Mouse (Mus musculus): ENCODE results near the gene Dnm3.

GRCm38 (mm10) chr1:162188744-162189143 is 289.1 kb downstream of the Dnm3 start:
- TF ChIP-seq CTCF (IDR thresholded peaks at IDR 0.05 in 2 of 3, conservative IDR thresholded peaks at IDR 0.05 in 1 of 3; ENCODE audit: control insufficient read depth in 1 of 3, insufficient read depth in 1 of 3, low read depth in 2 of 3, low read length in 3 of 3, poor library complexity in 1 of 3, severe bottlenecking in 1 of 3): no peak
- TF ChIP-seq POLR2A (IDR thresholded peaks at IDR 0.05; ENCODE audit: control insufficient read depth in 1 of 2, insufficient read depth in 1 of 2, low read depth in 1 of 2, low read length in 2 of 2, poor library complexity in 1 of 2): no peak
- no peak for TF ChIP-seq TAL1 (IDR thresholded peaks at IDR 0.05; ENCODE audit: low read length)
- TF ChIP-seq KAT2A (conservative IDR thresholded peaks at IDR 0.05; ENCODE audit: low read depth, low read length): no peak
- no peak for TF ChIP-seq EP300 (IDR thresholded peaks at IDR 0.05; ENCODE audit: low read depth in 1 of 2, low read length in 2 of 2)
- no peak for TF ChIP-seq ZNF384 (IDR thresholded peaks at IDR 0.05; ENCODE audit: low read depth, low read length)
- TF ChIP-seq ZKSCAN1 (IDR thresholded peaks at IDR 0.05; ENCODE audit: low read depth, low read length): no peak
- no peak for TF ChIP-seq MAX (IDR thresholded peaks at IDR 0.05; ENCODE audit: low read length)
- TF ChIP-seq USF1 (IDR thresholded peaks at IDR 0.05; ENCODE audit: low read depth, low read length): no peak
- no peak for TF ChIP-seq BHLHE40 (IDR thresholded peaks at IDR 0.05; ENCODE audit: borderline replicate concordance, low read depth, low read length)
- no peak for TF ChIP-seq RAD21 (IDR thresholded peaks at IDR 0.05; ENCODE audit: low read depth, low read length)
